Mouse (Mus musculus): Measurements from ENCODE around the gene Mcrip2. TPM values are rescaled to one million over a fixed set of nuclear protein-coding genes. Genes with fewer than 3 reads are reported as not detected.

The Mcrip2 gene
- total RNA-seq, 2 experiments from 2014 or later: 272 to 286 TPM

- intact Hi-C loops (cut with DNase I): loop anchor here (2.0 kb wide), 1 partner anchor 23 kb away; the partner anchor contains the start of gene Rhot2
- DNase-seq: peak; percentile 68 to 69
Measured at GRCm38 (mm10) chr17:25867836-25868600, 546 bp downstream of the Mcrip2 start.

GRCm38 (mm10) chr17:25867509-25867835 lies 1.1 kb downstream of the Mcrip2 start:
- DNase-seq: no peak
- intact Hi-C loops (cut with DNase I): no loop called here

GRCm38 (mm10) chr17:25866172-25866571 lies 2.4 kb downstream of the Mcrip2 start:
- intact Hi-C loops (cut with DNase I): no loop called here
- DNase-seq: no peak

- DNase-seq: no peak
- intact Hi-C loops (cut with DNase I): no loop called here
Measured at GRCm38 (mm10) chr17:25865288-25865687, 3.3 kb downstream of the Mcrip2 start.

GRCm38 (mm10) chr17:25864311-25864710 lies 4.3 kb downstream of the Mcrip2 start:
- intact Hi-C loops (cut with DNase I): no loop called here
- no peak for DNase-seq

GRCm38 (mm10) chr17:25863681-25864080 lies 4.9 kb downstream of the Mcrip2 start:
- DNase-seq: no peak

GRCm38 (mm10) chr17:25861704-25862612 lies 6.6 kb downstream of the Mcrip2 start:
- DNase-seq: no peak
- intact Hi-C loops (cut with DNase I): no loop called here

More at GRCm38 (mm10) chr17:25863681-25864080, 4.9 kb downstream of the Mcrip2 start:
- intact Hi-C loops (cut with DNase I): no loop called here

GRCm38 (mm10) chr17:25860832-25861703 lies 7.5 kb downstream of the Mcrip2 start, which contains the start of gene Wdr90:
Gene Wdr90, minus strand, starts transcription at chr17:25861501.
- peak; percentile 89 for DNase-seq

GRCm38 (mm10) chr17:25860229-25860628 lies 8.3 kb downstream of the Mcrip2 start:
- intact Hi-C loops (cut with DNase I): no loop called here
- no peak for DNase-seq

More at GRCm38 (mm10) chr17:25860832-25861703, 7.5 kb downstream of the Mcrip2 start, which contains the start of gene Wdr90:
- intact Hi-C loops (cut with DNase I): no loop called here

- peak; percentile 93 to 95 for DNase-seq
- intact Hi-C loops (cut with DNase I): loop anchor here (2.0 kb wide), 1 partner anchor 24 kb away; the partner anchor contains the start of gene Mcrip2
Measured at GRCm38 (mm10) chr17:25844396-25844901, 24.1 kb downstream of the Mcrip2 start, which contains the start of gene Rhot2. Gene Rhot2, minus strand, starts transcription at chr17:25844851.

- intact Hi-C loops (cut with DNase I): loop anchor here (2.0 kb wide), 1 partner anchor 25 kb away; the partner anchor contains the start of gene Mcrip2
- DNase-seq: no peak
Measured at GRCm38 (mm10) chr17:25843636-25844395, 24.7 kb downstream of the Mcrip2 start.

- intact Hi-C loops (cut with DNase I): no loop called here
- DNase-seq: no peak
Measured at GRCm38 (mm10) chr17:25843122-25843521, 25.4 kb downstream of the Mcrip2 start.

GRCm38 (mm10) chr17:25842509-25842908 lies 26.1 kb downstream of the Mcrip2 start:
- DNase-seq: no peak
- intact Hi-C loops (cut with DNase I): no loop called here

- DNase-seq: no peak
- intact Hi-C loops (cut with DNase I): no loop called here
Measured at GRCm38 (mm10) chr17:25841117-25841880, 27.3 kb downstream of the Mcrip2 start, which contains the start of gene Gm20683. Gene Gm20683, minus strand, starts transcription at chr17:25841763.

- intact Hi-C loops (cut with DNase I): no loop called here
- no peak for DNase-seq
Measured at GRCm38 (mm10) chr17:25840519-25840918, 28.0 kb downstream of the Mcrip2 start.

- intact Hi-C loops (cut with DNase I): no loop called here
- no peak for DNase-seq
Measured at GRCm38 (mm10) chr17:25839455-25840235, 28.9 kb downstream of the Mcrip2 start.

- DNase-seq: no peak
- intact Hi-C loops (cut with DNase I): no loop called here
Measured at GRCm38 (mm10) chr17:25838904-25839303, 29.7 kb downstream of the Mcrip2 start.

- DNase-seq: no peak
- intact Hi-C loops (cut with DNase I): no loop called here
Measured at GRCm38 (mm10) chr17:25837533-25837932, 31.0 kb downstream of the Mcrip2 start.
